Mouse (Mus musculus): Measurements from ENCODE around the gene Nudt3. TPM values are rescaled to one million over a fixed set of nuclear protein-coding genes. Genes with fewer than 3 reads are reported as not detected.

Nudt3 gene
- 191 and 196 TPM in 2 replicates for polyA plus RNA-seq (2015; fragmentation: Nextera tagmentation; extraction: Ambion mirVana)

DNA sequence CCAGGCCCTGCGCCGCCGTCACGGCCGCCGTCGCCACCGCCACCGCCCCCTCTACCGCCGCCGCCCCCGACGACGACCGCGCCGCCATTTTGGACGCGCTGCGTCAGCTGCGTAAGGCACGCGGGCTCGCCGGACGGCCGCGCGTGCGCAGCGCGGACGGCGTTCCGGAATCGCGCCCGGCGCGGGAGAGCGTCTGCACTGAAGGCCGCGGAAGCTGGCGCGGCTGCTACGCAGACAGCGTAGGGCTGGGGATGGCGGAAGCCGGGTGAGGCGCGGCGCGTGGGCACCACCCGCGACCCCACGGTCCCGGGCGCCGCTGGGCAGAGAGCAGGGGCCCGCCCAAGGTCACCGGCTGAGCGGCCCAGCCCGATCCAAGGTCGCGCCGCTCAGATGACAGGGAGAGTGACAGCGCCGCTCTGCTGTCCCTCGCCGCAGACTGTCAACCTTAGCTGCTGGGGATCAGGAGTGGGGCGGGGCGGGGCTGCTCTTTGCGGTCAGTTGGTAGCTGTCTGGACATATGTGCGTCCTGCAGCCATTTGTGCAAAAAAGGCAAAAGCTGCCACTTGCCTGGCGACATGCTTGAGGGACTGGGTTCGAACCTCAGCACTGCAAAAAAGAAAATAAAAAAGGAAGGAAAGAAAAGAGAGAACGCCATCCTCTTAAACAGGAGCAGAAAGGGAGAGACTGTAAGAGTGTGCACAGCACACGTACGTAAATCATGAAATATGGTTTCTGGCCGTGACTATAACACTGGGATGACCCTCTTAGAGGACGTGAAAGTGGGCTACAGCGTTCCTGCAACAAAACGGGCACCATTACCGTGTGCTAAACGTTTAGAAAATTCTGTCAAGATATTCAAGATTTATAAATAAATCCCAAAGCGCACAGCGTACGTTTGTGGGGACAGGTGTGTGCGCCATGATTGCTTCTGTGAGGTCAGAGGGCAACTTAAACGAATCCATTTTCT lies at the start of gene Nudt3:
Gene Nudt3 (minus strand): TSS at position 136 of the 967 bp plus-strand sequence.
- Histone ChIP-seq H3K36me3 (ENCODE audit: poor library complexity, severe bottlenecking) (peaks cover 5% of the 10 kb centered on the region; the same call in 1 of the 2 replicates), H3K9me3 (replicated peaks) (no peaks in the 10 kb centered on the region), H3K4me1 (peaks cover 54% of the 10 kb centered on the region), H3K27ac (peak within 1 kb of the TSS; percentile 98), H3K4me3 (peak within 1 kb of the TSS; percentile 91), H3K4me2 (peak within 1 kb of the TSS; percentile 90), H3K9ac (peak within 1 kb of the TSS; percentile 99), H3K27me3 (no peaks in the 10 kb centered on the region)
- peak; percentile 92 for ATAC-seq
- 9% methylated on average over 82 of the region's 91 CpGs for WGBS

DNA sequence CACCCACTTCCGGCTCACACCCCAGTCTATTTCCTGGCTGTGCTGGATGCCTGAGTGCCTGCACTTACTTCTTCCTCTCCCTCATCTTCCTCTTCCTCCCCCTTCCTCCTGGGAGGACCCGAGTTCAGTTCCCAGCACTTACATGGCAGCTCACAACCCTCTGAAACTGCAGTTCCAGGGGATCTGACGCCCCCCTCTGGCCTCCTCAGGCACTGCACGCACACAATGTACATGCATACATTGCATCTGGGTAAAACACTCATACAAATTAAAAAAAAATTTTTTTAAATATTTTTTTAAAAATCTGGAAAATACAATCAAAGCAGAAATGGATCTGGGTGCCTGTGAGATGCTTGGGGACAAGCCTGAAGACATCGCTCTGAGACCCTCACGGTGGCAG lies 48.4 kb upstream of the Nudt3 start:
- ATAC-seq, result no peak
- H3K4me3 ChIP-seq, result no peak overlapping the region
- WGBS, result 79% methylated on average over 6 of the region's 6 CpGs

DNA sequence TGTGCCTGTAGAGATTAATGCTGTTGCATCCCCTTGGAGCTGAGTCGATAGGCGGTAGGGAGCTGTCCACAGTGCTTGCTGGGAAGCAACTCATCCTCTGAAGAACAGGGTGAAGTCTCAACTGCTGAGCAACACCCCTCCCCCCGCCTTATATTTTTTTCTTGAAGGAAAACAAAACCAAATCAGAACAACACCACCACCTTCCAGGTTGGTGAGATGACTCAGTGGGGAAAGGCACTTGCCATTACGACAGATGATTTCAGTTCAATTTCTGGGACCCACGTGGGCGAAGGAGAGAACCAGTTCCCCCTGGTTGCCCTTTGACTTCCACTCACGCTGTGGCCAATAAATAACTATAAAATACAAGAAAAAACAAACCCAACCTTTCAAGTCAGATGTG lies 35.5 kb upstream of the Nudt3 start:
- 77% methylated on average over 7 of the region's 7 CpGs for WGBS
- Histone ChIP-seq H3K27me3 (peaks cover 33% of the 10 kb centered on the region), H3K4me1 (peaks cover 24% of the 10 kb centered on the region), H3K9me3 (replicated peaks) (no peaks in the 10 kb centered on the region), H3K4me2 (no peak overlapping the region), H3K36me3 (ENCODE audit: poor library complexity, severe bottlenecking) (no peaks in the 10 kb centered on the region), H3K4me3 (no peak overlapping the region), H3K9ac (no peak overlapping the region), H3K27ac (no peak overlapping the region)
- no peak for ATAC-seq

More for the DNA sequence above, 48.4 kb upstream of the Nudt3 start:
- Histone ChIP-seq H3K9ac (no peak overlapping the region), H3K27ac (no peak overlapping the region), H3K4me1 (peaks cover 20% of the 10 kb centered on the region), H3K9me3 (replicated peaks) (no peaks in the 10 kb centered on the region), H3K4me2 (no peak overlapping the region), H3K36me3 (ENCODE audit: poor library complexity, severe bottlenecking) (no peaks in the 10 kb centered on the region), H3K27me3 (no peaks in the 10 kb centered on the region)

DNA sequence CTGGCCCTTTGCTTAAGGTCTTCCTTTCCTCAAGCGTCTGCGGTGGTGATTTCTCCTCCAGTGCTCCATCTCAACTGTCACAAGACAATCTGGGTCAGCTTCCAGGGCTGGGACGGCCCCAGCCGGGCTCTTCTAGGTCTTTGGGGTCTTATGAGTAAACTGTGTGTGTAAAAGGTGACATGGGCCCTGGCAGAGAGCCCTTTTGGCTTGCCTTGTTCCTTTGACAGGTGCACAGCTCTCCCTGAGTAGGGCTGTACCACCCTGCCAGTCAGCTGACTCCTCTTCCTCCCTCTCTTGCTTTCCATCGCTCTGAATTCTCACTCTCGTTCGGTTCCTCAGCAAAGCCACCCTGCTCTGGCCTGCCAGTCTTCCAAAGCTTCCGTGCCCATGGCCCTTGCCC lies 33.8 kb upstream of the Nudt3 start:
- H3K9ac ChIP-seq, result no peak overlapping the region
- ATAC-seq, result no peak
- WGBS, result 73% methylated on average over 8 of the region's 8 CpGs
- H3K4me2 ChIP-seq, result no peak overlapping the region
- no peak overlapping the region for H3K4me3 ChIP-seq
- no peaks in the 10 kb centered on the region for H3K9me3 ChIP-seq (replicated peaks)
- H3K4me1 ChIP-seq, result peaks cover 24% of the 10 kb centered on the region
- no peak overlapping the region for H3K27ac ChIP-seq
- H3K36me3 ChIP-seq (ENCODE audit: poor library complexity, severe bottlenecking), result no peaks in the 10 kb centered on the region
- peaks cover 33% of the 10 kb centered on the region for H3K27me3 ChIP-seq

DNA sequence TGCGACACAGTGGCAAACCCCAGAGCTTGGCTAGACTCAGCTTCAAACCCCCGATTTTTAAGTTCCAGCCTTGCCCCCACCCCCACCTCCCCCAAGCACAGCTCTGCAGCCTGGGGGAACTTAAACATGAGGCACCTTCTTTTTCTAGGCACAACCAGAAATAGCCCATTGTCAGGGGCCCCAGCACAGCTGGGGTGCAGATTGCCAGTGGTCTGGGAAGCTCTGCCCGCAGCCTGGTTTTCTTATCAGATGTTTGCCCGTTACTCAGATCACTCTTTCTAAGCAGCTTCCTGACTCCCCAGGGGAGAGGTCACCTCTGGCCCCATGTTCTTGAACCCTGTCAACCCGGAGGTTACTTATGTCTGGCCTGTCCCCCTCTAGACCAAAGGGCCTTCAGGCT lies 33.1 kb upstream of the Nudt3 start:
- Histone ChIP-seq H3K9me3 (replicated peaks) (no peaks in the 10 kb centered on the region), H3K4me2 (peak overlapping the region; percentile 84), H3K9ac (peak overlapping the region; percentile 69; the same call in 1 of the 2 replicates), H3K4me1 (peaks cover 24% of the 10 kb centered on the region), H3K36me3 (ENCODE audit: poor library complexity, severe bottlenecking) (no peaks in the 10 kb centered on the region), H3K27me3 (peaks cover 33% of the 10 kb centered on the region), H3K4me3 (peak overlapping the region; percentile 56), H3K27ac (no peak overlapping the region)
- WGBS, result 39% methylated on average over 5 of the region's 5 CpGs
- no peak for ATAC-seq

DNA sequence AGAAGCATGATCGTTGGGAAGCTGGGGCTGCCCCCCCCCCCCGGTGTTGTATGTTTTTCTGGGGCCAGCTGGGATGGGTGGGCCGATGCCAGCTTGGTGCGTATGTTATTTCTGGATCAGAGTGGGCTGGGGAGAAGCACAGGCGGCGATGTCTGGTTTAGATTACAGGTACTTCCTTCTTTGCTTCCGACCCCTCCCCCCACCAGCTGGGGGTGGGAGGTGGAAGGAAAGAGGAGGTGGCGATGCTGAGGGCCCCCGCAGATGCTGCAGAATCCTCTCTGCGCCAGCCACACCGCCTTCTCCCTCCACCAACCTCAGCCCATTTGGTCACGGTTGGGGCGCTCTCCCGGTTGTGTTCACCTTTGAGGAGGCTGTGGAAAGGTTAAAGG lies 32.7 kb upstream of the Nudt3 start:
- Histone ChIP-seq H3K4me1 (peaks cover 24% of the 10 kb centered on the region), H3K4me2 (peak overlapping the region; percentile 84), H3K9ac (peak overlapping the region; percentile 69), H3K4me3 (peak overlapping the region; percentile 56), H3K36me3 (ENCODE audit: poor library complexity, severe bottlenecking) (no peaks in the 10 kb centered on the region), H3K9me3 (replicated peaks) (no peaks in the 10 kb centered on the region), H3K27me3 (peaks cover 34% of the 10 kb centered on the region), H3K27ac (no peak overlapping the region; the same call in 1 of the 2 replicates)
- WGBS, result 3% methylated on average over 13 of the region's 14 CpGs
- peak; percentile 41; the same call in 1 of the 2 replicates for ATAC-seq

DNA sequence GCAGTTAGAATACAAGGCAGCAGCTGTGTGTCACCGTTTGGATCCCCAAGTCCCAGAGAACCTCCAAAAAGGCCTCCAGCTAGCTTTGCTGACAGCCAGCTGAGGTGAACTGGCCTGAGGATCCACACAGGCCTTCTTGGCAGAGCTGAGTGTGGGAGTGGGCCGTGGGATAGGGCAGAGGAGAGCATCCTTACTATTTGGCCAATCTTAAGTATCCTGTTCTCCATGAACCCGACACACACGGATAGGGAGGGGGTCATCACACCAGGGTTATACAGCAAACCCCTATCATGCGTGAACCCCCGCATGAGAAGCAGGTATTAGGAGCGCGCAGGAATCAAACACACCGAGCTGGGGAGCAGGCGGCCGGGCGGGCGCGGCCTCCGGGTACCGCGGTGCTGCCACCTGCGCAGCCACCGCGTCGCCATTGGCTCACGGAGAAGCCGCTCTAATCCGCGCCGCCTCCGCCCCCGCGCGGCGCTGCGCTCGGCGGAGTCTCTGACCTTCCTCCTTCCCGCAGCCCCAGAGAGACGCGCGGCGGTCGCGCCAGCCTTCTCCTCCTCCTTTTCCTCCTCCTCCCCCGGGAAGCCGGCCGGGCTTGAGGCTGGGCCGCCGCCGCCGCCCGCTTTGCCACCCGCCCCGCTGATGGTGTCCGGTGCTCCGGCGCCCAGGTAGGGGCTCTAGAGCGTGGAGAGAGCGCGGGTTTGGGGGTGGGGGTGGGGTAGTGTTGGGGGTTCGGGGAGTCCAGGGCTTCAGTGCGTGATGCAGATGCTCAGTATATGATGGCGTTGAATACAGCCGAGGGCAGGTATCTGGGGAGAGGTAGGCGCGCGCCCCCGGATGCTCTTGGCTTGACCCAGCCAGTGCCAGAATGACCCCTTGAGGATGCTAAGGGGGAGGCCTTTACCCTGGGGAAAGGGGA lies 32.1 kb upstream of the Nudt3 start, which contains the start of gene Pacsin1:
Gene Pacsin1 (plus strand): TSS at position 421 of the 922 bp plus-strand sequence.
- peak within 1 kb of the TSS; percentile 84 for H3K4me2 ChIP-seq
- peak; percentile 86 for ATAC-seq
- no peaks in the 10 kb centered on the region for H3K9me3 ChIP-seq (replicated peaks)
- peaks cover 24% of the 10 kb centered on the region for H3K4me1 ChIP-seq
- H3K36me3 ChIP-seq (ENCODE audit: poor library complexity, severe bottlenecking), result no peaks in the 10 kb centered on the region
- peak within 1 kb of the TSS; percentile 56 for H3K4me3 ChIP-seq
- peaks cover 40% of the 10 kb centered on the region for H3K27me3 ChIP-seq
- 2% methylated on average over 60 of the region's 65 CpGs for WGBS
- H3K27ac ChIP-seq, result peak within 1 kb of the TSS; percentile 36; the same call in 1 of the 2 replicates
- H3K9ac ChIP-seq, result peak within 1 kb of the TSS; percentile 69

DNA sequence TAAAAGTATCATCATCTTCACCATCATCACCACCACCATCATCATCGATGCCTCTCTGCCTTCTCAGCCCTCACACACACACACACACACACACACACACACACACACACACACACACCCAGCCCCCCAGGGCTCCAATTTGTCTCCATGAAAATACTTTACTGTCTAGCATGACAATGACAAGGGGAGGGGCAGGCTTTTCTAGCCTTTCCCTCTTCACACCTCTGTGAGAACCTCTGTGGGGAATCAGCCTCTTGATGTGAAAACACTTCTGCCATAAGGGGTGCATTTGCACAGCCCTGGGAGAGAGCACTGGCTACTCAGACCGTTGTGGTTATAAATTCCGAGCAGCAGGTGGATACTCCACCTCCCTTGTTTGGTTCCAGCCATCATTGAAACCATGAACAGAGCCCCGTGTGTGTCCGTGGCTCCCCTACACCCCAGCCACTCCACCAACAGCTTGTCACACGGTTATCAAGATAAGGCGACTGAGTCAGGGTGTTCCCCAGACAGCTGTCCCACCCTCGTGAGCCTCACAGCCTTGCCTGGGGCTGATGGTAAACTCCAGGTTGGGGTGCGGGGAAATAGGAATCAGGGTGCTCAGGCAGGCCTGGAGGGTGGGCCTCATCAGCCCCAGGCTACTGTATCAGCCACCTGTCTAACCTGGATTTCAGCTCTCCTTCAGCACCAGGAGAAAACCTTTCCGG lies 30.1 kb upstream of the Nudt3 start:
- Histone ChIP-seq H3K36me3 (ENCODE audit: poor library complexity, severe bottlenecking) (no peaks in the 10 kb centered on the region), H3K9ac (no peak overlapping the region), H3K4me3 (no peak overlapping the region), H3K27me3 (peaks cover 40% of the 10 kb centered on the region), H3K4me1 (peaks cover 24% of the 10 kb centered on the region), H3K4me2 (no peak overlapping the region), H3K27ac (no peak overlapping the region), H3K9me3 (replicated peaks) (no peaks in the 10 kb centered on the region)
- ATAC-seq, result no peak
- 85% methylated on average over 10 of the region's 10 CpGs for WGBS

DNA sequence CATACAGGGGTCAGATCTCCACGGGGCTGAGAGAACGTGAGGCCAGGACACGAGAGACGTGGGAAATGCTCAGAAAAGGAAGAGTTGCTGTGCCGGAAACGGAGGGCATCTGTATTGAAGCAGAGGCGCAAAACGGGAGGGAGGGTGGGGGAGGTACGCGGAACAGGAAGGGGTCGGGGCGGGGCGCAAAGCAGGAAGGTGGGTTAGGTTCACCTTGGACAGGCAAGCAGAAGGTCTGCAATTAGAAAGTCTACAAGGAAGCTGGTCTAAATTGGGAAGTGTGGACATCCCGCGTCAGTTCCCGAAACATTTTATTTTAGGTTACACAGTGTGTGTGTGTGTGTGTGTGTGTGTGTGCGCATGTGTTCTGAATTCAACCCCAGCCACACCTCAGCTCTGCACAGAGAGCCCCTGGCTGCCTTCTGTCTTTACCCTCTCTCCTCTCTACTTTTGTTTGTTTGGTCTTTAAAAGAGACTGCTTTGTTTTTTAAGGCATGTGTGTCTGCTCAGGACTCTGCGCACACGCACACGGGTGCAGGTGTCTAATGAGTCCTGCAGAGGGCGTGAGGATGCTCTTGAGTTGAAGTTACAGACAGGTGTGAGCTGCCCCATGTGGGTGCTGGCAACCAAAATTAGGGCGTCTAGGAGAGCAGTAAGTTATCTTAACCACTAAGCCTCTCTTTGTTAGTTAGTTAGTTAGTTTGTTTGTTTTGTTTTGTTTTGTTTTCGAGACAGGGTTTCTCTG lies 28.9 kb upstream of the Nudt3 start:
- peaks cover 40% of the 10 kb centered on the region for H3K27me3 ChIP-seq
- H3K27ac ChIP-seq, result no peak overlapping the region
- no peak overlapping the region for H3K4me2 ChIP-seq
- H3K9me3 ChIP-seq (replicated peaks), result no peaks in the 10 kb centered on the region
- no peak overlapping the region for H3K9ac ChIP-seq
- H3K4me1 ChIP-seq, result peaks cover 24% of the 10 kb centered on the region
- 89% methylated on average over 23 of the region's 23 CpGs for WGBS
- no peaks in the 10 kb centered on the region for H3K36me3 ChIP-seq (ENCODE audit: poor library complexity, severe bottlenecking)
- H3K4me3 ChIP-seq, result no peak overlapping the region
- ATAC-seq, result no peak

DNA sequence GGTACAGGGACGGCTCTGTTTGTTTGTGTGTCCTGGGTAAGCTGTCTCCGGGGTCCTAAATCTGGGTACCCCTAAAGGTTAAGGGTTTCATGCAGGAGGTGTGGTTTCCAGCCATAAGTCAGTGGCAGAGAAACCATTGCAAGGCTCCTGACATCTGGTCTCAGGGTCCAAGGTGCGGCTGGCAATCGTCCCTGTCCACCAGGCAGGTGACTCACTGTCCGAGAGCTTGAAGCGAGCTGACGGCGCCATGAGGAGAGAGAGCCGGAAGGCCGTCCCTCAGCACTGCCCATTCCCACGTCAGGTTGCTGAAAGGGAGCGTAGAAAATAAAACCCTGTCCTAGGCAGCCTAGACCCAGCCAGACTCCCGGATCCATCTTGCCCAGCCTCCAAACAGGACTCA lies 27.3 kb upstream of the Nudt3 start:
- no peaks in the 10 kb centered on the region for H3K36me3 ChIP-seq (ENCODE audit: poor library complexity, severe bottlenecking)
- H3K4me2 ChIP-seq, result no peak overlapping the region
- H3K27ac ChIP-seq, result no peak overlapping the region
- 86% methylated on average over 13 of the region's 13 CpGs for WGBS
- no peak for ATAC-seq
- peaks cover 26% of the 10 kb centered on the region for H3K27me3 ChIP-seq
- no peaks in the 10 kb centered on the region for H3K9me3 ChIP-seq (replicated peaks)
- H3K4me3 ChIP-seq, result no peak overlapping the region
- H3K9ac ChIP-seq, result no peak overlapping the region
- H3K4me1 ChIP-seq, result peaks cover 9% of the 10 kb centered on the region

DNA sequence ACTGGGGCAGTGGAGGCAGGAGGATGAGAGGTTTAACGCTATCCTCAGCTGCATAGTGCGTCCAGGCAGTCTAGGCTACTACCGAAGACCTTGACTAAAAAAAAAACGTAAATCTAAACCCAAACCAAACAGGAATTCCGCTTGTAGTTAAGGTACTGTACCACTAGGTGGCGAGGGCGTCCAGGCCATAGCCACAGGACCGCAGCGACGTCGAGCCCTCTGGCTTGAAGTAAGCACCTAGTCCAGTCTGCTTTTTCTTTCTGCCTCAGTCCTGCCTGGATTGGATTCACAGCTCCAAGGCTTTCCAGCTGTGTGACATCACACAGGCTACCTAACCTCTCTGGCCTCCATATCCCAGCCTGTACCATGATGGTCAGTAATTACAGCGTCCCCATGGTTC lies 26.9 kb upstream of the Nudt3 start:
- Histone ChIP-seq H3K4me3 (no peak overlapping the region), H3K9me3 (replicated peaks) (no peaks in the 10 kb centered on the region), H3K4me1 (peaks cover 5% of the 10 kb centered on the region), H3K36me3 (ENCODE audit: poor library complexity, severe bottlenecking) (no peaks in the 10 kb centered on the region), H3K27me3 (peaks cover 21% of the 10 kb centered on the region), H3K4me2 (no peak overlapping the region), H3K9ac (no peak overlapping the region), H3K27ac (no peak overlapping the region)
- no peak for ATAC-seq
- WGBS, result 12% methylated on average over 12 of the region's 12 CpGs

Data from forebrain, embryonic 13.5 days (tissue).